Mouse (Mus musculus) hindlimb bud, embryonic 11.5 days (tissue): ENCODE results near the gene Aar2.

Experiments used
- DNase-seq: peaks from one replicate; pipeline ENCODE4 v3.0.0-alpha.2; 2012; ENCODE audit warnings: low read depth, low spot score; ENCODE audit errors: extremely low spot score

Gene Aar2

GRCm38 (mm10) chr2:156616513-156616912, 69.1 kb downstream of the Aar2 start:
- DNase-seq, result no peak

GRCm38 (mm10) chr2:156617536-156617935, 70.2 kb downstream of the Aar2 start:
- no peak for DNase-seq
